Mouse (Mus musculus): Measurements from ENCODE around the gene Sec14l4. TPM values are rescaled to one million over a fixed set of nuclear protein-coding genes. Genes with fewer than 3 reads are reported as not detected.

The Sec14l4 gene
- polyA plus RNA-seq, 1 experiment from 2014 or later = not detected

DNA sequence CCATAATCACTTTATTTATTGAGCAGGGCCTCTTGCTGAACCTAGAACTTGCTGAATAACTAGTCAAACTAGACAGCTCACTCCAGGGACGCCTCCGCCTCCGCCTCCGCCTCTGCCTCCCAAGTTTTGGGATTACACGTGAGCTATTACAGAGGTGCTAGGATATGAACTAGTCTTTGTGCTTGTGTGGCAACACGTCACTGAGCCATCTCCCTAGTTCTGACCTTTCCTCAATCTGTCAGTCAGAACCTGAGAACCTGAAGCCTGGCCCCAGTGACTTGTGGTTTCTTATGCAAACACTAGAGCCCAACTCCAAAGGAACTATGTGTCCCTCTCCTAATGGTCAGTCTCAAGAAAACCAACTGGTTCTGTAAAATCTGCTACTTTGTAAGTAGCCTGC is 4.7 kb downstream of the Sec14l4 start:
- Histone ChIP-seq H3K9me3 (ENCODE audit: control insufficient read depth, low read length) (no peaks in the 10 kb centered on the region), H3K4me1 (replicated peaks; ENCODE audit: control insufficient read depth, insufficient read depth, low read length) (no peaks in the 10 kb centered on the region), H3K9ac (replicated peaks; ENCODE audit: low read depth, low read length) (no peak overlapping the region), H3K4me3 (replicated peaks; ENCODE audit: low read length) (no peak overlapping the region), H3K36me3 (ENCODE audit: control insufficient read depth, insufficient read depth) (no peaks in the 10 kb centered on the region), H3K4me2 (ENCODE audit: low read length) (no peak overlapping the region), H3K27me3 (replicated peaks; ENCODE audit: control insufficient read depth, insufficient read depth, low read length) (no peaks in the 10 kb centered on the region), H3K27ac (ENCODE audit: low read length) (no peak overlapping the region)
- ATAC-seq = no peak
- WGBS = 93% methylated on average over 6 of the region's 6 CpGs

DNA sequence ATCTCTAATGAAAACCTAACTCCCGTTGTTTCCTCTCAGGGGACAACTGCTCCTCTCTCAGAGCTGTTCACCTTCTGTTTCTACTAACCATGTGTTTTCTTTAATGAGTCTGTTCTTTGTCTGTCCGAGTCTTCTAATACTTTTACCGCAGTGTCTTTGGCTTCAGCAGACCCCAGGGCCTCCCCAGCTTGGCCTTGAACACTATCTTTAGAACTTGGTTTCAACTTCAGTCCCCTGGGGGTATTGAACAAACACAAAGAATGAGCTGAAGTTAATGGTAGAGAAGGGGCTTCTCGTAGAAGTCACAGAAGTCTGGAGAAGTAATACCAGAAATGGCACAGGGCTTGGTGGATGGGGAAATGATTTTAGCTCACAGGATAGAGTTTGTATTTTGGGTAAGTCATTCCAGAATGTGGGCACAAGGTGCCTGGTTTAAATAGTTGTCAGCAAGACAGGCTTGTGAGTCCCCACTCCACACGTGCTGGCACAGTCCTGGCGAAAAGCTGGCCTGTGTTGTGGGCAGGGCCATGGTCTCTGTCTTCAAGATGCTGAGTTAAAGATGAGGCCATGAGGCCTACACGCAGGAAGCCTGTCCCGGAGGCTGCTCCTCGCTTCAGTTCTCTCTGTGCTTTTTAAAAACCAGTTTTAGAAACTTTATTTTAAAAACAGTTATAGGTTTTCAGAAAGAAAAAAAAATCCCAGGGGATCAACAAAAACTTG is 5.3 kb downstream of the Sec14l4 start:
- H3K4me3 ChIP-seq (replicated peaks; ENCODE audit: low read length) = no peak overlapping the region
- no peaks in the 10 kb centered on the region for H3K4me1 ChIP-seq (replicated peaks; ENCODE audit: control insufficient read depth, insufficient read depth, low read length)
- no peak for ATAC-seq
- no peak overlapping the region for H3K27ac ChIP-seq (ENCODE audit: low read length)
- 74% methylated on average over 9 of the region's 9 CpGs for WGBS
- H3K9me3 ChIP-seq (ENCODE audit: control insufficient read depth, low read length) = no peaks in the 10 kb centered on the region
- H3K36me3 ChIP-seq (ENCODE audit: control insufficient read depth, insufficient read depth) = no peaks in the 10 kb centered on the region
- no peak overlapping the region for H3K9ac ChIP-seq (replicated peaks; ENCODE audit: low read depth, low read length)
- H3K27me3 ChIP-seq (replicated peaks; ENCODE audit: control insufficient read depth, insufficient read depth, low read length) = no peaks in the 10 kb centered on the region
- H3K4me2 ChIP-seq (ENCODE audit: low read length) = no peak overlapping the region

DNA sequence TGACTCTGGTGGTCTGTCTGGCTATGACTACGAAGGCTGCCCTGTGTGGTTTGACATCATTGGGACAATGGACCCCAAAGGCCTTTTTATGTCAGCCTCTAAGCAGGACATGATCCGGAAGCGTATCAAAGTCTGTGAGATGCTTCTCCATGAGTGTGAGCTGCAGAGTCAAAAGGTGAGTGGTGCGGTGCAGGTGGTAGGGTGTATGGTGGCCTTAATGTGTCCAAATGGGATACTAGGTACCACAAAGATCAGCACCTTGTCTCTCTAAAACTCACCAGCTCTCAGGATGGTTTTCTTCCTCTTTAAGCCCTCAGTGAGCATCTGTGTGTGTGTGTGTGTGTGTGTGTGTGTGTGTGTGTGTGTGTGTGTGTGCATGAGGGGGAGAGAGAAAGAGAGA is 8.7 kb downstream of the Sec14l4 start:
- H3K27me3 ChIP-seq (replicated peaks; ENCODE audit: control insufficient read depth, insufficient read depth, low read length) = no peaks in the 10 kb centered on the region
- no peaks in the 10 kb centered on the region for H3K9me3 ChIP-seq (ENCODE audit: control insufficient read depth, low read length)
- ATAC-seq = no peak
- no peak overlapping the region for H3K4me3 ChIP-seq (replicated peaks; ENCODE audit: low read length)
- no peak overlapping the region for H3K27ac ChIP-seq (ENCODE audit: low read length)
- H3K36me3 ChIP-seq (ENCODE audit: control insufficient read depth, insufficient read depth) = no peaks in the 10 kb centered on the region
- no peak overlapping the region for H3K4me2 ChIP-seq (ENCODE audit: low read length)
- WGBS = 89% methylated on average over 4 of the region's 4 CpGs
- no peaks in the 10 kb centered on the region for H3K4me1 ChIP-seq (replicated peaks; ENCODE audit: control insufficient read depth, insufficient read depth, low read length)
- H3K9ac ChIP-seq (replicated peaks; ENCODE audit: low read depth, low read length) = no peak overlapping the region

- Histone ChIP-seq H3K4me3 (replicated peaks; ENCODE audit: low read length) (no peak overlapping the region), H3K27ac (ENCODE audit: low read length) (no peak overlapping the region), H3K9ac (replicated peaks; ENCODE audit: low read depth, low read length) (no peak overlapping the region), H3K27me3 (replicated peaks; ENCODE audit: control insufficient read depth, insufficient read depth, low read length) (no peaks in the 10 kb centered on the region), H3K4me2 (ENCODE audit: low read length) (no peak overlapping the region), H3K4me1 (replicated peaks; ENCODE audit: control insufficient read depth, insufficient read depth, low read length) (no peaks in the 10 kb centered on the region), H3K9me3 (ENCODE audit: control insufficient read depth, low read length) (no peaks in the 10 kb centered on the region), H3K36me3 (ENCODE audit: control insufficient read depth, insufficient read depth) (no peaks in the 10 kb centered on the region)
- no peak for ATAC-seq
- WGBS = 81% methylated on average over 6 of the region's 6 CpGs
Observed at GRCm38 (mm10) chr11:4041123-4041625, 9.9 kb downstream of the Sec14l4 start.

- Histone ChIP-seq H3K36me3 (ENCODE audit: control insufficient read depth, insufficient read depth) (no peaks in the 10 kb centered on the region), H3K27ac (ENCODE audit: low read length) (no peak overlapping the region), H3K9ac (replicated peaks; ENCODE audit: low read depth, low read length) (no peak overlapping the region), H3K4me2 (ENCODE audit: low read length) (no peak overlapping the region), H3K4me3 (replicated peaks; ENCODE audit: low read length) (no peak overlapping the region), H3K27me3 (replicated peaks; ENCODE audit: control insufficient read depth, insufficient read depth, low read length) (no peaks in the 10 kb centered on the region), H3K9me3 (ENCODE audit: control insufficient read depth, low read length) (no peaks in the 10 kb centered on the region), H3K4me1 (replicated peaks; ENCODE audit: control insufficient read depth, insufficient read depth, low read length) (no peaks in the 10 kb centered on the region)
- WGBS = 89% methylated on average over 7 of the region's 7 CpGs
- no peak for ATAC-seq
Observed at GRCm38 (mm10) chr11:4043081-4043480, 11.8 kb downstream of the Sec14l4 start.

GRCm38 (mm10) chr11:4046526-4046925 is 15.3 kb downstream of the Sec14l4 start:
- no peak overlapping the region for H3K9ac ChIP-seq (replicated peaks; ENCODE audit: low read depth, low read length)
- no peaks in the 10 kb centered on the region for H3K36me3 ChIP-seq (ENCODE audit: control insufficient read depth, insufficient read depth)
- ATAC-seq = no peak
- no peak overlapping the region for H3K4me3 ChIP-seq (replicated peaks; ENCODE audit: low read length)
- no peaks in the 10 kb centered on the region for H3K4me1 ChIP-seq (replicated peaks; ENCODE audit: control insufficient read depth, insufficient read depth, low read length)
- no peaks in the 10 kb centered on the region for H3K9me3 ChIP-seq (ENCODE audit: control insufficient read depth, low read length)
- H3K4me2 ChIP-seq (ENCODE audit: low read length) = no peak overlapping the region
- 66% methylated on average over 5 of the region's 5 CpGs for WGBS
- H3K27ac ChIP-seq (ENCODE audit: low read length) = no peak overlapping the region
- no peaks in the 10 kb centered on the region for H3K27me3 ChIP-seq (replicated peaks; ENCODE audit: control insufficient read depth, insufficient read depth, low read length)

- Histone ChIP-seq H3K9me3 (ENCODE audit: control insufficient read depth, low read length) (no peaks in the 10 kb centered on the region), H3K27me3 (replicated peaks; ENCODE audit: control insufficient read depth, insufficient read depth, low read length) (no peaks in the 10 kb centered on the region), H3K36me3 (ENCODE audit: control insufficient read depth, insufficient read depth) (no peaks in the 10 kb centered on the region), H3K4me2 (ENCODE audit: low read length) (no peak overlapping the region), H3K4me3 (replicated peaks; ENCODE audit: low read length) (no peak overlapping the region), H3K9ac (replicated peaks; ENCODE audit: low read depth, low read length) (no peak overlapping the region), H3K4me1 (replicated peaks; ENCODE audit: control insufficient read depth, insufficient read depth, low read length) (no peaks in the 10 kb centered on the region), H3K27ac (ENCODE audit: low read length) (no peak overlapping the region)
- no peak for ATAC-seq
- 95% methylated on average over 2 of the region's 2 CpGs for WGBS
Observed at GRCm38 (mm10) chr11:4047766-4048165, 16.5 kb downstream of the Sec14l4 start.

DNA sequence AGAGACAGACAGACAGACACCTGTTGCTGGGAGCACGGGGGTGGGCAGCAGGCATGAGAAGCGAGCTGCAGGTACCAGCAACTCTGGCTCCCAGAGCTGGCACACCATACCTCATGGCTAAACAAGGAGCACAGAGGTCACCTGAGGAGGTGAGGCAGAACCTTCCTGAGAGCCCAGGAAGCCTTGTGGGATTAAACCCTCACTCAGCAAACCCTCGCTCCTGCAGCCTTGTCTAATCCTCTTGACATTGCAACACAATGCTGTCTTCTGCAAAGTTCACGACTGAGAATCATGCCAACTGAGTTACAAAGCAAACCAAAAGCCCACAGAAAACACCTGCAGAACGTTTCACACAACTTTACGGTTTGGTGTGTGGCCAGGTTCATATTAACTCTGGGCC is 17.2 kb downstream of the Sec14l4 start:
- Histone ChIP-seq H3K4me3 (replicated peaks; ENCODE audit: low read length) (no peak overlapping the region), H3K27me3 (replicated peaks; ENCODE audit: control insufficient read depth, insufficient read depth, low read length) (no peaks in the 10 kb centered on the region), H3K9ac (replicated peaks; ENCODE audit: low read depth, low read length) (no peak overlapping the region), H3K4me2 (ENCODE audit: low read length) (no peak overlapping the region), H3K27ac (ENCODE audit: low read length) (no peak overlapping the region), H3K36me3 (ENCODE audit: control insufficient read depth, insufficient read depth) (no peaks in the 10 kb centered on the region), H3K9me3 (ENCODE audit: control insufficient read depth, low read length) (no peaks in the 10 kb centered on the region), H3K4me1 (replicated peaks; ENCODE audit: control insufficient read depth, insufficient read depth, low read length) (no peaks in the 10 kb centered on the region)
- no peak for ATAC-seq
- 91% methylated on average over 6 of the region's 6 CpGs for WGBS

DNA sequence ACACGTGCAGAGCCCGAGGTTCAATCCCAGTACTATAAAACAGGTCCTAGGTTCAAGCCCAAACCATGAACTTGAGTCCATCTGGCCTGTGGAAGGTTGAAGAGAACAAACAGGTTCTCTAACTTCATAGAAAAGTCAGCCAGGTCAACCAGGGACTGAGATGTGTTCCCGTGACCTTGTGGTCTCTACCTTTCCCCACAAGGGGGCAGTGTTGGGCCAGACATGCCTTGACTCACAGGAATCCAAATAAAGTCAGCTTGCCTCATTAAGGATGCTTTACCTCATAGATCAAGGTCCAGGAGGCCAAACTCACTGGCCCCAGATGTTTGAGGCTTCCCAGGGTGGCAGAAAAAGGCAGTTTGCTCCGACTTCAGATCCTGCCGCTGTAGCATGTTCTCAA is 22.3 kb downstream of the Sec14l4 start:
- Histone ChIP-seq H3K9me3 (ENCODE audit: control insufficient read depth, low read length) (no peaks in the 10 kb centered on the region), H3K4me3 (replicated peaks; ENCODE audit: low read length) (no peak overlapping the region), H3K27ac (ENCODE audit: low read length) (no peak overlapping the region), H3K4me1 (replicated peaks; ENCODE audit: control insufficient read depth, insufficient read depth, low read length) (no peaks in the 10 kb centered on the region), H3K27me3 (replicated peaks; ENCODE audit: control insufficient read depth, insufficient read depth, low read length) (no peaks in the 10 kb centered on the region), H3K4me2 (ENCODE audit: low read length) (no peak overlapping the region), H3K9ac (replicated peaks; ENCODE audit: low read depth, low read length) (no peak overlapping the region), H3K36me3 (ENCODE audit: control insufficient read depth, insufficient read depth) (no peaks in the 10 kb centered on the region)
- ATAC-seq = no peak
- WGBS = 18% methylated on average over 5 of the region's 5 CpGs
